Mouse (Mus musculus) CH12.LX (cell line): ENCODE measurements around the gene Nudt22. TPM values are rescaled to one million over a fixed set of nuclear protein-coding genes. Genes with fewer than 3 reads are reported as not detected.

Source experiments
- DNase-seq: peaks from one replicate; pipeline ENCODE4 v3.0.0-alpha.2; 2013; ENCODE audit errors: extremely low read depth
- H3K27ac ChIP-seq: 2 replicates; pipeline ENCODE4 v1.5.1; 2012; ENCODE audit warnings: low read depth, mild to moderate bottlenecking, control low read depth, moderate library complexity; ENCODE audit not compliant: insufficient read depth
- H3K27me3 ChIP-seq: replicated peaks from 2 replicates; pipeline ENCODE3; 2012; ENCODE audit warnings: inconsistent platforms
- H3K36me3 ChIP-seq, 2 experiments: replicated peaks in 1 of 2; 2 replicates each; pipeline versions ENCODE3 to v1.6.1; 2012; ENCODE audit warnings: inconsistent platforms in 1 of 2, low read length in 1 of 2, mild to moderate bottlenecking in 1 of 2, mixed read lengths in 1 of 2, moderate library complexity in 1 of 2; ENCODE audit not compliant: control insufficient read depth in 1 of 2, insufficient read depth in 1 of 2
- H3K4me1 ChIP-seq, 2 experiments: 2 replicates each; pipeline ENCODE4 v1.6.1; 2012; ENCODE audit warnings: inconsistent platforms in 1 of 2, moderate library complexity in 1 of 2; ENCODE audit not compliant: insufficient read depth in 2 of 2, control insufficient read depth in 1 of 2
- H3K4me2 ChIP-seq: 2 replicates; pipeline ENCODE4 v1.6.1; 2012; ENCODE audit warnings: low read depth, mild to moderate bottlenecking, control low read depth; ENCODE audit not compliant: poor library complexity, insufficient read depth, severe bottlenecking
- H3K4me3 ChIP-seq, 3 experiments: fragments of 150-350 bp in 1 of 3; sonication (generic) in 1 of 3; replicated peaks in 1 of 3; 2 replicates each; pipeline versions ENCODE3 to v1.5.1; 2011 to 2012; ENCODE audit warnings: low read depth in 2 of 3, low read length in 2 of 3, mild to moderate bottlenecking in 2 of 3, moderate library complexity in 2 of 3, control low read depth in 1 of 3, improper control_type of control experiment in 1 of 3, inconsistent platforms in 1 of 3, mixed read lengths in 1 of 3; ENCODE audit not compliant: poor library complexity in 1 of 3
- H3K79me2 ChIP-seq: replicated peaks from 2 replicates; pipeline ENCODE4 v1.6.1; 2012; ENCODE audit warnings: mild to moderate bottlenecking, moderate library complexity; ENCODE audit not compliant: control insufficient read depth, poor library complexity, insufficient read depth, severe bottlenecking; ENCODE audit errors: extremely low read depth
- H3K9ac ChIP-seq: 2 replicates; pipeline ENCODE4 v1.6.1; 2012; ENCODE audit warnings: low read depth, mild to moderate bottlenecking, control low read depth, moderate library complexity; ENCODE audit not compliant: insufficient read depth
- H3K9me3 ChIP-seq: replicated peaks from 2 replicates; pipeline ENCODE3; 2012; ENCODE audit warnings: low read length, inconsistent platforms, mixed read lengths
- CHD2 ChIP-seq: IDR thresholded peaks from 2 replicates; pipeline ENCODE4 v1.6.1; 2011; ENCODE audit warnings: low read length, improper control_type of control experiment
- ETS1 ChIP-seq: conservative IDR thresholded peaks from 2 replicates; pipeline ENCODE4 v1.6.1; 2012; ENCODE audit warnings: low read depth, mild to moderate bottlenecking, inconsistent platforms, low read length, improper control_type of control experiment, moderate library complexity
- GABPA ChIP-seq: IDR thresholded peaks from 2 replicates; pipeline ENCODE4 v1.6.1; 2012; ENCODE audit warnings: low read depth, low read length, improper control_type of control experiment, inconsistent platforms; ENCODE audit not compliant: insufficient replicate concordance
- HCFC1 ChIP-seq: IDR thresholded peaks from 2 replicates; pipeline ENCODE4 v1.6.1; 2012; ENCODE audit warnings: low read depth, mild to moderate bottlenecking, inconsistent platforms, low read length, improper control_type of control experiment
- JUN ChIP-seq: IDR thresholded peaks from 2 replicates; pipeline ENCODE4 v1.6.1; 2011; ENCODE audit warnings: low read depth, mild to moderate bottlenecking, low read length, improper control_type of control experiment, moderate library complexity; ENCODE audit not compliant: insufficient read depth
- MAX ChIP-seq: IDR thresholded peaks from 2 replicates; pipeline ENCODE4 v1.6.1; 2011; ENCODE audit warnings: low read length, improper control_type of control experiment
- MAZ ChIP-seq: IDR thresholded peaks from 2 replicates; pipeline ENCODE4 v1.6.1; 2012; ENCODE audit warnings: low read depth, mild to moderate bottlenecking, inconsistent platforms, low read length, improper control_type of control experiment, moderate library complexity
- MEF2A ChIP-seq: IDR thresholded peaks from 2 replicates; pipeline ENCODE4 v1.6.1; 2014; ENCODE audit warnings: low read depth, mild to moderate bottlenecking, inconsistent platforms, low read length, improper control_type of control experiment, borderline replicate concordance
- MXI1 ChIP-seq: IDR thresholded peaks from 2 replicates; pipeline ENCODE4 v1.6.1; 2011; ENCODE audit warnings: mild to moderate bottlenecking, low read depth, low read length, improper control_type of control experiment
- MYC ChIP-seq: IDR thresholded peaks from 2 replicates; pipeline ENCODE4 v1.6.1; 2011; ENCODE audit warnings: low read depth, mild to moderate bottlenecking, improper control_type of control experiment, low read length
- NELFE ChIP-seq: IDR thresholded peaks from 2 replicates; pipeline ENCODE4 v1.6.1; 2011; ENCODE audit warnings: low read depth, low read length, improper control_type of control experiment
- NRF1 ChIP-seq: IDR thresholded peaks from 2 replicates; pipeline ENCODE4 v1.6.1; 2014; ENCODE audit warnings: low read depth, mild to moderate bottlenecking, inconsistent platforms, low read length, improper control_type of control experiment, moderate library complexity
- PAX5 ChIP-seq: IDR thresholded peaks from 2 replicates; pipeline ENCODE4 v1.6.1; 2012; ENCODE audit warnings: low read length, inconsistent platforms, mixed read lengths
- RAD21 ChIP-seq: IDR thresholded peaks from 2 replicates; pipeline ENCODE4 v1.6.1; 2011; ENCODE audit warnings: low read depth, mild to moderate bottlenecking, low read length, improper control_type of control experiment, moderate library complexity
- TBP ChIP-seq: conservative IDR thresholded peaks from 2 replicates; pipeline ENCODE4 v1.6.1; 2011; ENCODE audit warnings: low read depth, low read length, improper control_type of control experiment
- USF2 ChIP-seq: conservative IDR thresholded peaks from 2 replicates; pipeline ENCODE4 v1.6.1; 2011; ENCODE audit warnings: low read depth, low read length, improper control_type of control experiment
- ZKSCAN1 ChIP-seq: IDR thresholded peaks from 2 replicates; pipeline ENCODE4 v1.6.1; 2012; ENCODE audit warnings: low read depth, inconsistent platforms, low read length, improper control_type of control experiment, borderline replicate concordance
- ZMIZ1 ChIP-seq: IDR thresholded peaks from 2 replicates; pipeline ENCODE4 v1.6.1; 2012; ENCODE audit warnings: low read depth, mild to moderate bottlenecking, inconsistent platforms, low read length, improper control_type of control experiment
- ZNF384 ChIP-seq: IDR thresholded peaks from 2 replicates; pipeline ENCODE4 v1.6.1; 2012; ENCODE audit warnings: low read depth, low read length, improper control_type of control experiment, inconsistent platforms
- dilution Hi-C: fragments of 300-500 bp; cut with MboI; formaldehyde crosslinking; loops from 2 replicates; pipeline ENCODE4 v1.14.3; 2020; ENCODE audit warnings: low sequenced_read_pairs; ENCODE audit not compliant: extremely low pct_unique_long_range_greater_than_20kb, extremely low pct_ligation_motif_present
- in situ Hi-C: fragments of 300-500 bp; cut with MboI; formaldehyde crosslinking; loops from 3 replicates; pipeline ENCODE4 v1.14.3; 2019; ENCODE audit warnings: low sequenced_read_pairs, low pct_ligation_motif_present, low pct_unique_long_range_greater_than_20kb, mixed read lengths
- polyA plus RNA-seq: library from polyadenylated mRNA; unstranded; fragments of >175 nt; gene quantifications from 2 replicates; pipeline ENCODE4 v1.2.1, GENCODE M21; 2012; ENCODE audit warnings: low read depth; ENCODE audit not compliant: insufficient read length
- total RNA-seq, 2 experiments: library from RNA; depleted of rRNA; stranded (reverse); fragments of 300-350 nt in 1 of 2; fragments of >200 nt in 1 of 2; gene quantifications; 2 replicates each; pipeline ENCODE4 v1.2.3; 2012 to 2014

The Nudt22 gene
- total and polyA plus RNA-seq, 3 experiments = 11.1 to 24.6 (median 11.2) TPM

GRCm38 (mm10) chr19:6989251-6989650, 6.7 kb downstream of the Nudt22 start:
- Histone ChIP-seq H3K79me2 (no peaks in the 10 kb centered on the region), H3K9ac (no peak overlapping the region), H3K4me1 (peaks cover 11 to 31% of the 10 kb centered on the region in 2 experiments), H3K27ac (no peak overlapping the region), H3K27me3 (no peaks in the 10 kb centered on the region), H3K9me3 (no peaks in the 10 kb centered on the region), H3K4me3 (no peak overlapping the region), H3K4me2 (no peak overlapping the region), H3K36me3 (peaks cover 9 to 28% of the 10 kb centered on the region in 2 experiments)
- TF ChIP-seq NRF1 (no peak), ETS1 (no peak), MYC (no peak), CHD2 (no peak), GABPA (no peak), TBP (no peak), MAX (no peak), HCFC1 (no peak), MAZ (no peak)
- DNase-seq = no peak
- in situ Hi-C loops = no loop called here
- dilution Hi-C loops = no loop called here

- Histone ChIP-seq H3K4me3 (peak overlapping the region; percentile 32 to 81 (median 76)), H3K9me3 (no peaks in the 10 kb centered on the region), H3K27ac (no peak overlapping the region), H3K36me3 (peaks cover 11 to 39% of the 10 kb centered on the region in 2 experiments), H3K4me2 (peak overlapping the region; percentile 47; the same call in 1 of the 2 replicates), H3K79me2 (no peaks in the 10 kb centered on the region), H3K4me1 (peaks cover 6 to 23% of the 10 kb centered on the region in 2 experiments), H3K27me3 (no peaks in the 10 kb centered on the region), H3K9ac (peak overlapping the region; percentile 64; the same call in 1 of the 2 replicates)
- in situ Hi-C loops (no loop called here), dilution Hi-C loops (no loop called here)
- DNase-seq = no peak
- TF ChIP-seq RAD21 (no peak), ZKSCAN1 (no peak), USF2 (no peak), NELFE (no peak), MEF2A (no peak), ZNF384 (no peak), HCFC1 (no peak), ETS1 (no peak), MAX (0 out of 2 replicates have a peak, but pooled peaks have one; percentile 12), ZMIZ1 (0 out of 2 replicates have a peak, but pooled peaks have one; percentile 4), JUN (no peak), MXI1 (no peak), PAX5 (no peak), MYC (no peak)
Measured at GRCm38 (mm10) chr19:6987904-6988285, 8.0 kb downstream of the Nudt22 start.
